8 mouse cellular contexts compared by ENCODE assay signal in the genomic region with DNA sequence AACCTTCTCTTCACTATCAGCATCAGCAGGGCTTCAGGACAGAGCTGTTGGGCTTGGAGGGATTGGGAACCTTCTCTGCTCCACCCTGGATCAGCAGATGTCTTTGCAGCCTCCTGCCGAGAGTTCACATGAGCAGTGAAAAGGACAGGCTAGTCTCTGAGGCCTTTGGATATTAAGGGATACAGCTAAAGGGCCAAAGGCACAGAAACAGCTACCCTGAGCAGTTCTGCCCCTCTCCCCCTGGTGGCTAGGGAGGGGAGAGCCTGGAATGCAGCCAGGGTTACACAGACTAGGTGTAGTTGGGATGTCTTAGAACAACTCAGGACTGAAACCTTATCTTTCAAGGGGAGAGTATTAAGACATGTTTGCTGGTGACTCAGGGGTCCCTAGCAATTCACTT.
DNase-seq lines count a peak whose midpoint lies in the region; ATAC-seq lines count a peak whose summit lies in the region.

No protein-coding gene starts in this region.

- ATAC-seq in cerebellum, adult (ENCODE audit: insufficient number of reproducible peaks, low FRiP score, low TSS enrichment): no peak

- DNase-seq in cerebellum, adult 11-12 months: peak; percentile 60
- peak; percentile 46 for DNase-seq in kidney, postnatal 14 days
- no peak for DNase-seq in kidney, adult 11 months
- DNase-seq in 3T3-L1 (ENCODE audit: low read depth, low spot score): peak; percentile 76
- DNase-seq in cerebellum, adult 9-11 months: peak; percentile 62
- no peak for DNase-seq in ovary, postnatal 14 days (ENCODE audit: low spot score)
- no peak for DNase-seq in layer of hippocampus, adult 9-11 months

Comparison
In these comparisons a context has a peak if more than half of its experiments do, and no peak if none do; other contexts are left out.
1. DNase-seq: peak in cerebellum, adult 11-12 months (single experiment), kidney, postnatal 14 days (single experiment), 3T3-L1 (single experiment) and cerebellum, adult 9-11 months (single experiment); none in kidney, adult 11 months (single experiment), ovary, postnatal 14 days (single experiment) and layer of hippocampus, adult 9-11 months (single experiment).